Mouse (Mus musculus) liver, embryonic 15.5 days (tissue): Measurements from ENCODE around the gene Capza3. TPM values are rescaled to one million over a fixed set of nuclear protein-coding genes. Genes with fewer than 3 reads are reported as not detected.

Source experiments
- polyA plus RNA-seq: library from polyadenylated mRNA; unstranded; fragments of >200 nt; fragmentation: Nextera tagmentation; extraction: Ambion mirVana; gene quantifications from 2 replicates; pipeline ENCODE4 v1.2.1, GENCODE M21; 2015

The Capza3 gene
- polyA plus RNA-seq, 1 experiment from 2014 or later, result not detected

Other genes starting within 250 kb of the Capza3 start
- gene Plcz1, start 205 bp downstream of the Capza3 start, polyA plus RNA-seq, result not detected in 2 replicates